Mouse (Mus musculus): Measurements from ENCODE around the gene Zbtb9. TPM values are rescaled to one million over a fixed set of nuclear protein-coding genes. Genes with fewer than 3 reads are reported as not detected.

Gene Zbtb9
- polyA plus RNA-seq, 1 experiment from 2014 or later, result 11.3 TPM

- Histone ChIP-seq H3K9me3 (ENCODE audit: control insufficient read depth, low read length) (no peaks in the 10 kb centered on the region), H3K27me3 (ENCODE audit: control insufficient read depth, insufficient read depth, low read length) (peaks cover 37% of the 10 kb centered on the region), H3K4me2 (ENCODE audit: low read length) (peak overlapping the region; percentile 63), H3K9ac (replicated peaks; ENCODE audit: low read length) (peak overlapping the region; percentile 37; the same call in 1 of the 2 replicates), H3K4me3 (replicated peaks; ENCODE audit: low read depth, low read length) (peak overlapping the region; percentile 40), H3K36me3 (ENCODE audit: control insufficient read depth, insufficient read depth, low read length) (no peaks in the 10 kb centered on the region), H3K27ac (replicated peaks; ENCODE audit: low read depth, low read length) (no peak overlapping the region), H3K4me1 (ENCODE audit: control insufficient read depth, insufficient read depth, low read length) (0 out of 2 replicates have a peak, but pooled peaks cover 7% of the 10 kb centered on the region)
- no peak for ATAC-seq (ENCODE audit: low FRiP score, low TSS enrichment)
- no peak for DNase-seq
- WGBS, result 1% methylated on average over 24 of the region's 24 CpGs
Measured at GRCm38 (mm10) chr17:27057517-27058055, 84.6 kb downstream of the Zbtb9 start.

Small RNA genes lying within 50 kb of the gene (microRNA-seq; reads per million reads assigned to microRNA genes)
- gene Mir3083, result not detected
- 1.6 reads per million, percentile 6 among the genes with 10 or more reads in this experiment for gene Mir6968

Other genes with a start within 250 kb of the Zbtb9 start
- 54.5 and 59.0 TPM in 2 replicates for gene Bnip1, start 192.1 kb upstream of the Zbtb9 start, polyA plus RNA-seq (2014; fragmentation: Nextera tagmentation; extraction: Ambion mirVana)
- gene Nkx2-5, start 128.2 kb upstream of the Zbtb9 start, polyA plus RNA-seq (2014; fragmentation: Nextera tagmentation; extraction: Ambion mirVana), result not detected in 2 replicates
- gene Kifc5b, start 56.1 kb upstream of the Zbtb9 start, polyA plus RNA-seq (2014; fragmentation: Nextera tagmentation; extraction: Ambion mirVana), result 1.2 and 2.3 TPM in 2 replicates
- 18.2 and 24.0 TPM in 2 replicates for gene Phf1, start 40.1 kb upstream of the Zbtb9 start, polyA plus RNA-seq (2014; fragmentation: Nextera tagmentation; extraction: Ambion mirVana)
- gene Cuta, start 33.6 kb upstream of the Zbtb9 start, polyA plus RNA-seq (2014; fragmentation: Nextera tagmentation; extraction: Ambion mirVana), result 99.2 and 108 TPM in 2 replicates
- 5.5 and 9.7 TPM in 2 replicates for gene Syngap1, start 31.9 kb upstream of the Zbtb9 start, polyA plus RNA-seq (2014; fragmentation: Nextera tagmentation; extraction: Ambion mirVana)
- gene Bak1, start 55.8 kb downstream of the Zbtb9 start, polyA plus RNA-seq (2014; fragmentation: Nextera tagmentation; extraction: Ambion mirVana), result 5.5 and 5.8 TPM in 2 replicates
- 0.51 and 0.82 TPM in 2 replicates for gene Itpr3, start 84.1 kb downstream of the Zbtb9 start, polyA plus RNA-seq (2014; fragmentation: Nextera tagmentation; extraction: Ambion mirVana)
- 353 and 471 TPM in 2 replicates for gene Uqcc2, start 160.7 kb downstream of the Zbtb9 start, polyA plus RNA-seq (2014; fragmentation: Nextera tagmentation; extraction: Ambion mirVana)
- 0.20 and 0.36 TPM in 2 replicates for gene Ip6k3, start 194.6 kb downstream of the Zbtb9 start, polyA plus RNA-seq (2014; fragmentation: Nextera tagmentation; extraction: Ambion mirVana)
- gene Lemd2, start 231.3 kb downstream of the Zbtb9 start, polyA plus RNA-seq (2014; fragmentation: Nextera tagmentation; extraction: Ambion mirVana), result 20.8 and 30.7 TPM in 2 replicates